Mouse (Mus musculus) frontal cortex, postnatal 10 days (tissue): ENCODE measurements at regions not wholly inside any gene's neighbourhood (a gene's known extent, or its start where the extent isn't known, plus 50 kb on each side); places are given as distances from the start of the nearest gene placed in this dataset.

Source experiments
- DNase-seq, 2 experiments: peaks; one replicate each; pipeline ENCODE4 v3.0.0; 2022; ENCODE audit warnings: low spot score in 2 of 2, mixed read lengths in 1 of 2

DNA sequence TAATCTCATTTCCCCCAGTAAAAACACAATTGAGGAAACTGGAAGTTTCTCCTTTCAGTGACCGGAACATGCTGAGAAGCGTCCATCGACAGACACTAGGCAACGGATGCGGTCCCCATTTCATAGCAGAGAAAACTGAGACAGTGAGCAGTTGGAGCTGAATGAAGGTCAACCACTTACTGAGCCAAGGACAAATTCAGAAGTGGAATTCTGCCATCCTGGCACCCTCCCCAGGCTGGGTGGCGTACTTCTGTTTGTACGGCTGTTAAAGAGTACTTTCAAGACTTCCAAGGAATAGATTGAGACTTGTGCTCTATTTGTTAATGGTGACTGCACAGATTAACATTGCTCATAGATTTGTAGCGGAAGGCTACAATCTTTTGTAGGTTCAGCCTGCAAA lies 54.2 kb upstream of the Bhlhe40 start:
- peak in 1 of 2 experiments; percentile 24 for DNase-seq

DNA sequence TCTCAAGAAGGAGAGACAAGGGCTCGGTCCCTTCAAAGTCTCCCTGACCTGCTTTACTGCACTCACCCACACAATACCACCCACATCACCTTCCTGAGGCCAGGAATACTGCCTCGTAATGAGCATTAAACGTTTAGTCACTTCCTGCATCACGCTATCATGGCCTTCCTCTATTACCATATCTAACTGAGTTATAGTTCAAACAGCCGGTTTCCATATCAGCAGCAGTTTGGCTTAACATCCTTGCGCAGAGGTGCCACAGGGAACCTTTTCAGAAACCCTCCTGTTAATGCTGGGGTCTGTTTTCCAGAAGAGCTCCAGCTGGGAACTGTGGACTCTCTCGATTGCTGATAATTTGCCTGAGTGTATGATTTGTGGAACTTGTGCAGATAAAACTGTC lies 52.1 kb upstream of the Bhlhe40 start:
- DNase-seq: no peak
